Mouse (Mus musculus): ENCODE data around the gene Fgf14. TPM values are rescaled to one million over a fixed set of nuclear protein-coding genes. Genes with fewer than 3 reads are reported as not detected.
"Not testable (repeated sequence)": the region's sequence is repeated elsewhere in the genome, so short reads cannot be mapped to it uniquely, and the experiment has no call there.

Fgf14 gene
- total RNA-seq, 2 experiments from 2014 or later, result not detected

DNA sequence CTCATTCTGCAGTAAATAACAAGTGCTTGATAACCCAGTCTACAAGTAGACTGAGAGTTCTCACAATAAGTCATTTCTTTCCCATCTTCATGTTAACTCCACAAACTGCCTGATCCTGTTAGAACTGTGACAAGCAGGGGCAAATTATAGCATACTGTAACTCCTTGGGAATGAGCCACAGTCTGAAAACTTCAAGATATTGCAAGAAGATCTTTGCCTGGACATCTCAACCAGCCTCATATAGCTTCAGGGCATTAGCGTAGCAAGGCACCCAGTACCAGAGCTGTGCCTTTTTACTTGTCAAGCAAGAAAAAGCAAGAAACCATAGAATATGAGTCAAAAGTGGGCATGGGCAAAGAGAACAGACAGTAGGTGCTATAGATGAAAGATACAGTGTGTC lies 188.0 kb downstream of the Fgf14 start:
- no peak for ATAC-seq (ENCODE audit: poor library complexity, severe bottlenecking)

DNA sequence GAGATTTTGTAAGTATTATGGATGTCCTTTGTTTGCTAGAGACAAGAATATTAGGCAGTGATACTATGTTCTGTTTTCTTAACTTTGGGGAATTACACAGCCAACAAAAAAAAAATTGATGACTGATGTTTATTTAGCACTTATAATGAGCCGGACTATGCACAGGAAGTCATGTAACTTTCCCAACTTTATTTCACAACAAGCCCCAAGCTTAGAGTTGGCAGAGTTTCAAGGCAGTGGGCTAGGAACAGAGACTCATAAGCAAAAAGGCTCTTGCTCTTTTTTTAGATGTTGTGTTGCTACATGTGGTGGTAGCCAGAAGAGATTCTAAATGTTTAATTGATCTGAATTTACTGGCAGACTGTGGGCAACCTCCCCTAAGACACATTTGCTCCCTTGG lies 191.7 kb downstream of the Fgf14 start:
- no peak for ATAC-seq (ENCODE audit: poor library complexity, severe bottlenecking)

DNA sequence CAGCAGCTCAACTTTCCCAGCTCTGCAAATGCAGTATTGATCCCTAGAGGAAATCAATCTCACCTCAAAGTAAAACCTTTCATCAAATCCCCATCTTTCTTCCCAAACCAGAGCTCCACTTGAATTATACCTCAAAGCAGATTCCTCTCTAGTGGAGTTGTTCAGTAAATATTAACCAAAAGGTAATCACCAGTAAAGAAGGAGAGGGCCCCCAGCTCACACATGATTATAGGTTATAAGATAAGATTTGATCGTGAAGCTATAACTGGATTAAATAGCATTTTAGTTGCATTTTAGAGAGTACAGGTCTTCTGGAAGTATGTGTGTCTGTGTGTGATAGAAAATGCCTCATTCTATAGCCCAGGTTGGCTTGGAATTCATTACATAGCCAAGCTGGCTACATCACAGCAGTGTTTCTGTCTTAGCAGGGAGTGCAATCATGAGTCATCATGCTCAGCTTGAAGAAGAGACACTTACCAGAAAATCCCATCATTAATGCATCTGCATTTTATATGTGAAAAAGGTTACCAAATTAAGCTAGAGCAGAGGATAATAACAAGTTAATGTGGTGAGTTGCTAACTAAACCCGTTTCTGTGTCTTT lies 202.8 kb downstream of the Fgf14 start:
- no peak for ATAC-seq (ENCODE audit: poor library complexity, severe bottlenecking)

DNA sequence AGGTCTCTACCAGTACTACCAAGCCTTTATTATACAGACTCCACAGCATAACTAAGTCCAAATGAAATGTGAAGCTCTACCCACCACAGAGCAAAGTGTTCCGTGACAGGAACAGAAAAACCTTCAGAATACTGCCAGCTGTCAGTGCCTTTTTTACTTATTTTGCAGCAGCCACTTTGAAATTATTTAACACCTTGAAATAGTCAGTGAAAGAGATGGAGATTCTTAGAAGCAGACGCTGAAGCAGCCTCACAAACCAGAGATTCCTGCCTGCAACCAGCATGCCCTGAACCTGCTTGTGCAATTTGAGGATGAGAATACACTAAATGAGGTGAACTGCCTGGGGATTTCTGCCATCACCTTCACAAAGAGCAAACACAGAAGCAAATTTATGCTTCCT lies 206.0 kb downstream of the Fgf14 start:
- ATAC-seq (ENCODE audit: poor library complexity, severe bottlenecking), result no peak

DNA sequence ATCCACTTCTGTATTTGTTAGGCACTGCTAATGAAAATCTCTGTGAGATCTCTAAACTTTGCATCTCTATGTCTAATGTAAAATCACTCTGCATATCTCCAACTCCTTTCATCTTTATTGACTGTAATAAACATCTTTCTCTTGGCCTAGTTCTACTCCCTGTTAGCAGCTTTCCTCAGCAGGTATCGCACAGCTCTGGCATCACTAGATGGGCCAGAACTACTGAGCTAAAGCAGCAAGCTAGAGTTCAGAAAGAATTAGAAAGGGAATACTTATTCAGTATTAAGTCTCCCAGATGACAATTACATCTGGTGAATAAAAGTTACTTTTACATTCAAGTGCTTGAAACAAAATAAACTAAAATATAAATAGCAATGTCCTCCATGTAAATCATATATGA lies 221.8 kb downstream of the Fgf14 start:
- ATAC-seq (ENCODE audit: poor library complexity, severe bottlenecking), result no peak

DNA sequence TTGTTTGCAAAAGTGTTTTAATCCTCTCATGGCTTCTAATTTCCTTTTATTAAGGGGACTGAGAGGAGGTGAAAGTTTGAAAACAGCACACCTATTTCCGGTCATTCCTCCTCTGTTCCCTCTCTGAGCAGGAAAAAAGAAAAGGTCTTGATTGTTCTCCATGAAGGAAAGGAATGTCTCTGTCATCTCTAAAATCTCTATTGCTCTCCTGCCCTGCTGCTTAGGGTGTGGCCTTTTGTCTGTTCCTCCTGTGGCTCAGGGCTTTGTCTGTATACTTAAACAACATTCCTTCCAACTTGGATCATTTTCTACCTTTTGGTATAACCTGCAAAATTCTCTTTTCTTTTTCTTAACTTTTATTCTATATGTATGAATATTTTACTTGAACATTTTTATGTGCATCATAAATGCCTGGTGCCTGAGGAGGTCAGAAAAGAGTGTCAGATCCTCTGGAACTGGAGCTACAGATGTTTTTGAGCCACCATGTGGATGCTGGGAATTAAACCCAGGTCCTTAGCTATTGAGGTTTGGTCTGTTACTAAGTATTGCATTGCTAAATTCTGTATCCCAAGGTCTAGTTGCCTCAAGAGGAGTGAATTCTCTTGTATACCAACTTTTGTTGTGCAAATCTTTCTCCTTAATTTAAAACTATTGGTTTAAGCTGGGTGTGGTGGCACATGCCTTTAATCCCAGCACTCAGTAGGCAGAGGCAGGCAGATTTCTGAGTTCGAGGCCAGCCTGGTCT lies 230.7 kb downstream of the Fgf14 start:
- no peak for ATAC-seq (ENCODE audit: poor library complexity, severe bottlenecking)

DNA sequence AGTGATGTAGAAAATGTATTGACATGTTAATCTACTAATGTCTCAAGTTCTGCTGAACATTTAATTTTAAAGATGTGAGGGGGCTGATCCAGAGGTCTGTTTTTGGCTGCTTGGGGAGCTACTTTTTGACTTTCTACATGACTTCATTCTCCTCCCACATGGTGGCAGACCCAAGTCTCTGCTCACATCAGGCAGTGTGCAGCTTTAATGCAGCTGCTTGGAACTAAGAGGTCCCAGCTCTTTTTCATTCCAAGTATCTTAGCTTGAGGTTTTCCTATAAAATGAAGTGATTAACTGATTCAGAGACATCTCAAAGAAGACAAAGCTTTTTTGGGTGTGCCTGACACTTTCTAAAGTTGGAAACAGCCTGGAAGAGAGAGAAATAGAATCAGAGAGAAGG lies 232.1 kb downstream of the Fgf14 start:
- ATAC-seq (ENCODE audit: poor library complexity, severe bottlenecking), result no peak

DNA sequence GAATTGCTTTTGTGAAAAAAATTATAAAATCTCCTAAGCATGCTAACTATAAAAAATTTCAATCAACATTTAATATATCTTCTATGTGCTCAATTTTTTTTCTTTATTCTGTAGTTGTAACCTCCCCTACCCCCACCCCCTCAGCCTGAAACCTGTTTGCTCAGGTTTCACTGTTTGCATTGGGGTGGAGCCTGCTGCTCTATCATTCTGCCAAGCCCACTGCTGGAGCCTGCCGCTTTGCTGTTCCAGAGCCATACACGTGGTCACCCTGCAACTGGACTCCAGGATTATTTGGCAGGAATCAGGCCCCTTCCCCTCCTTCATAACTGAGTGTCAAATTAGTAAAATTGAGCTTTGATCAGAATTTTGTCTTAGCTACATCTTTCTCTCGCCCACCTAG lies 237.6 kb downstream of the Fgf14 start:
- ATAC-seq (ENCODE audit: poor library complexity, severe bottlenecking), result not testable (repeated sequence)

DNA sequence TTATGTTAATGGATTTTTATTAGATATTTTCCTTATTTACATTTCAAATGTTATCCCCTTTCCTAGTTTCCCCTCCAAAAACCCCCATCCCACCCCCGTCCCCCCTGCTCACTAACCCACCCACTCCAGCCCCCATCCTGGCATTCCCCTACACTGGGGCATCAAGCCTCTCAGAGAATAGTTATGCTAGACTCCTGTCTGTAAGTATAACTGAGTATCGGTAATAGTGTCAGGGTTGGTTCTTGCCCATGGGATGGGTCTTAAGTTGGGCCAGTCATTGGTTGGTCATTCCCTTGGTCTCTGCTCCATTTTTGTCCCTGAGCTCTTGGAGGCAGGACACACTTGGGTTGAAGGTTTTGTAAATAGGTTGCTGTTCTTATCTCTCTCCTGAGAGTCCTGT lies 265.0 kb downstream of the Fgf14 start:
- no peak for ATAC-seq (ENCODE audit: poor library complexity, severe bottlenecking)

DNA sequence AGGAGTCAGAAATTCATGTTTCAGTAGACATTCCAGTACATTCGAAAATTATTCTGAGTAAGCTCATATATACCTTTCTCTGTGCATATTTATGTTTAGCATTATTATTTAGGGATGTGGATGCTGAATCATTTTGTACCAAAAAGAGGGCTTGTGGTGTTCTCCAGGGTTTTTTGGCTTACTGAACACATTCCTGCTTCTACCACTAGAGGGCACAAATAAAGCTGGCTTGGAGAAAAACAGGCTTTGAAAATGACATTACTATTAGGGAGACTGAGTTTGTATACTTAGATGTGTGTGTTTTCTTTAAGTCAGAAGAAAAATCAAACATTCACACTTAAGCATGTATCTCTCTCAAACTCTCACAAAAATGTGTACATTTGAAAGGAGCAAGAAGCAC lies 266.0 kb downstream of the Fgf14 start:
- no peak for ATAC-seq (ENCODE audit: poor library complexity, severe bottlenecking)

DNA sequence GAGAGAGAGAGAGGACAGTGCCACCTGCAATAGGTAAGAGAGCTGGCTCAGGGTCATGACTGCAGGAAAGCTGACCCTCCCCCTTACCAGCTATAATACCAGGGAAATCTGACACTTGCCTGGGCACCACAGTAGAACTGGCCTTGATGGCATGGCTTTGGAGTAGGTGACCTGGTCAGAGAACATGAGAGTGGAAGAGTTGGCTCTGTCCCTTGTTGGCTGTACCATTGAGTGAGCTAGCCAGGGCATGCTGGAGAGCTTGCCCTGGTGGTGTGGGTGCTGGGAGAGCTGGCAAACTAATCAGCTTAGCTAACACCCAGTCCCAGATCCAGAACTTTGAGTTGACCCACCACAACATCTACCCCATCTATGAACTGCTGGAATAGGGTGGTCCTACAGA lies 348.5 kb downstream of the Fgf14 start:
- ATAC-seq (ENCODE audit: poor library complexity, severe bottlenecking), result no peak

DNA sequence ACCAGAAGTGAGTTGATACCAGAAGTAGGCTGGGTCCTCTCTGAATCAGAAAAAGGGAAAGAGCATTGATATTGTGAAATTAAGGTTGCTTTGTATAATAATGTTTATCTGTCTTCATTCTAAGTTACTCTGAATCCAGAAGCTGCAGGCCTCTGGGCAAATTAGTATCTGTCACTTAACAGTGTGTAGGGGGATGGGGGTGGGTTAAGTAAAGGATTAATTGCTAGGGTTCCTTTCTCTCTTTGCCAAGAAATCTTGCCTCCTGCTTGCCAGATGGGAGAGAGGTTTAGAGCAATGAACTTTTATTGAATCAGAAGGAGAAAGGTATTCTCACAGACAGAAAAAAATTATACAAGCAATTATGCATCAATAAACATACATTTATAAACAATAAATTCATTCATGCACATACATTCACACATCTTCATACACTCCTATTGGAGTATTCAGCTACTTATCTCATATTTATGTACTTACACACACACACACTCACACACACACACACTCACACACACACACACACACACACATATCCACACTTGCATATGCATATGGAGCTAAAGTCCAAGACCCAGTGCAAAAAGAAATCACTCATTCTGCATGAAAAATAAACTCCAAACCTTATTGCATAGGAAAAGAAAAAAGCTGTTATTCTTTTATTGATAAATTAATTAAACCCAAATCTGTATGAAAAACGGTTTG lies 357.8 kb downstream of the Fgf14 start:
- no peak for ATAC-seq (ENCODE audit: poor library complexity, severe bottlenecking)

DNA sequence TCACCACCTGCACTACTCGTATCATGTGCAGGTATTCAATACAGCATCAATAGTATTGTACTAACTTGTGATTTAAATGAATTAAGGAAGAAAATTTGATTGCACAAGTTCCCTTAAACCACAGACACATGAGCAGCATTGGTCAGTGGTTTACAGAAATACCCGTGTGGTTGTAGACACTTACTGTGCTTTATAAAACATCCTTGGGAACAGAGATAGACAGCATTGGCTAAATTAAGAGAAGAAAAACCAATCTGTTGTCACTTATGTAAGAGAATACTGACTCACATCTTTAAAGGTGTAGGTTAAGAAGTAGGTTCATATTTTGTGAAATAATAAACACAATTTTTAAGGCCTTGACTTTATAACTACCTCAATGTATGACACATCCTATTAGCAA lies 361.4 kb downstream of the Fgf14 start:
- no peak for ATAC-seq (ENCODE audit: poor library complexity, severe bottlenecking)

DNA sequence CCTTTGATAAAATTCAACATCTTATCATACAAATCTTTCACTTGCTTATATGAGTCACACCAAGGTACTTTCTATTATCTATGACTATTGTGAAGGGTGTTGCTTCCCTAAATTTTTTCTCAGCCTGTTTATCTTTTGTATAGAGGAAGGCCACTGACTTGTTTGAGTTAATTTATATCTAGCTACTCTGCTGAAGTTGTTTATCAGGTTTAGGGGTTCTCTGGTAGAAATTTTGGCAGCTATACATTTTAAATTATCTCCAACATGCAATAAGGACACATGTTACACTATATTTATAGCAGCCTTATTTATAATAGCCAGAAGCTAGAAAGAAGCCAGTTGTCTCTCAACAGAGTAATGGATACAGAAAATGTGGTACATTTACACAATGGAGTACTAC lies 389.9 kb downstream of the Fgf14 start:
- ATAC-seq (ENCODE audit: poor library complexity, severe bottlenecking), result no peak

DNA sequence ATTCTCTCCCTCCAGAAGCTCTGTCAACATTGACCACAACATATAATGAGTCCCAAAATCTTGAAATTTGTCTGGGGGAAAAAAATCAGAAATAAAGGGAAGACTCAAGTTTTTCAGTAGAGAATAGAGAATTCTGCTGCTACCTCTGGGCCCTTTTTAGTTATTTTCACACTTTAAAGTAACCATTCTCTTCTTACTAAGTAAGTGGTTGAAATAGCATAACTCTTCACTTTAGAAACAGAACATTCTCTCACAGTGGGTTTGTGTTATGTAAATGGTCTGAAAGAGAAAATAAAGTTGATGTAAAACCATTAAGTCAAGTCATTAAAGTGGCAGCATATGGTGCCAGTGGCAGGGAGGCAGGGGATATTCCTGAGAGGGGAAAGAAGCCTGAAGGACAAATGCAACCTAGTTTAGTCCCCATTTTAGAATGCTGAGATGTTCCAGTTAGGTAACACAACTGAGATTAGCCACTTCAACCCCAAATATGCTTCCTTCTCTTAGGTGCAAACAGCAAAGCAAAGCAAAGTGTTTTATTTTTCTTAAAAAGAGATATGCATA lies 398.5 kb downstream of the Fgf14 start:
- no peak for ATAC-seq (ENCODE audit: poor library complexity, severe bottlenecking)

DNA sequence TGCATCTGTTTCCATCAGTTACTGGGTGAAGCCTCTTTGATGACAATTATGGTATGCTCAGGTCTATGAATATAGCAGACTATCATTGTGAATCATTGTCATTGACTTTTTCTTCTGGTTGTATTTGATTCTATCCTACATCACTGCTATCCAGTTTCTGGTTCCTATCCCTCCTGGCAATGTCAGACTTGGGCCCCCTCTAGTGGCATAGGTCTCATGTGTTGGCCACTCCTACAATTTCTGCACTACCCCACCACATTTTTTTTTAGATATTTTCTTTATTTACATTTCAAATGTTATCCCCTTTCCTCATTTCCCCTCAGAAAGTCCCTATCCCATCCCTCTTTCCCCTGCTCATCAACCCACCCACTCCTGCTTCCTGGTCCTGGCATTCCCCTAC lies 409.9 kb downstream of the Fgf14 start:
- ATAC-seq (ENCODE audit: poor library complexity, severe bottlenecking), result no peak

DNA sequence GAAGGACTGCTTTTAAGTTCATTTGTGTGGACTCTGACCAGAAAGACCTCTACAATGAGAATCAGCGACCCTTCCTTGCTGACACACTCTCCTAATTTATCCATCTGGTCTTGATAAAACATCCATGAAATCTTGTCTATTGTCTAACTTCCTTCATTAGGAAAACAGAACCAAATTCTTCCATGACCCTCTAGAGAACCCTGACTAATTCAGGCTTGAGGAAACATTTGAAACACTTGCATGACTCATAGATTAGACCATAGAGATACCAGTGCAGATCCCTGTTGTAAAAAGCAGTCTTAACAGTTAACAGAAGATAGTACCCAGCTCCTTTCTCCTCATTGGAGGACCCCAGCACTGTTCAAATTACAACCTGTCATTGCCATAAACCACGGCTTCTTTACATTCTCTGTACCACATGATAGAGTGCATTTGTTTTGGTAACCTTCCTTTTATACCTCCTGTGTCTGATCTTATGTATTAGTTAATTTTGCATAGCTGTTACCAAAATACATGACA lies 412.3 kb downstream of the Fgf14 start:
- ATAC-seq (ENCODE audit: poor library complexity, severe bottlenecking), result no peak

DNA sequence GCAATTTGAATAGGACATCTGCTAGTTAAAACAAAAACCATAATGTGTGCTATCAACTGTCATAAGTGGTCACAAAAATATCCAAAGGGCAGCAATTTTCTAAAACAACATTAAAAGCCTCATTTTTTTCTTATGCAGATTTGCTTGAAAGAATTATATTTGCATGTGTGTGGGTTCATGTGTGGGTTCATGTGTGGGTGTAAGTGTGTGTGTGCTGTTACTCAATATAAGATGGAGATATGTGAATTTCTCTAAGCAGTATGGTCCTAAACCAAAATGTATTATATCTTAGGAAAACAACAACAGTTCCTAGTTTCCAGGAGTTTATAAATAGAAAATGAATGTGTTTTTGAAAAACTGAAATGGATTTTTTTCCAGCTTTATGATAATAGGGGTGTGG lies 413.7 kb downstream of the Fgf14 start:
- ATAC-seq (ENCODE audit: poor library complexity, severe bottlenecking), result no peak

DNA sequence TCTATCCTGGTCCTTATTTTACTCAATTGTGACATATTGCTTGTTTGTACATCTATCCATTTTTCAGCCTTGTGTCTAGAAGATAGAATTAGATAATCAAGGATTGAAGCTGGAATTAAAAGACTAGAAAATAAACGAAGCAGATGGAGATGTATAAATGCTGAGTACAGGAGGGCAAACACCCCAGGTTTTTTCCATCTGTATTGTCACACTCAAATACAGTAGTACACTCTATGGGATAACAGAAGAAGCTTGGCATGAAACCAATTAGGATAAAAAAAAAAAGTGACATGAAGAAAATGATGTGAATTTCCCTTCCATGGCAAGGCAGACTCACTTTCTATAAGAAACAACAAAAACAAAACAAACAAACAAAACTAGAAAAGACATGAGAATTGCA lies 429.4 kb downstream of the Fgf14 start:
- no peak for ATAC-seq (ENCODE audit: poor library complexity, severe bottlenecking)

DNA sequence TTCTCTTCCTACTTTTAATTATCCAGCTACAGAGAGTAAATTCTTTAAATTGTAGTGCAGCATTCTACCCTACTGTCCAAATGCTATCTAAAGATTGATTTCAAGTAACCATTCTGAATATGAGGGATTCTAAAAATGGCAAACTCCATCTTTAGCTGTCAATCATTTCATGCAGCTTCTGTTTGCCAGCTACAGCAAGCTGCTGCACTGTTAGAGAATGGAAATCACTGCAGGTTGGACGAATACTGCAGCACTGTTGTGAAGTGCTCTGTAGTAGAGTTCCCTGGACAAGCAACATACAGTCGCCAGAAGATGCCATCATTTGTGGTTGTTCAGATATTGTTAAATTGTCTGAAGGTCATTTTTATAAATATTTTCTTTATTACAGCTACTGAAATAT lies 453.5 kb downstream of the Fgf14 start:
- no peak for ATAC-seq (ENCODE audit: poor library complexity, severe bottlenecking)

DNA sequence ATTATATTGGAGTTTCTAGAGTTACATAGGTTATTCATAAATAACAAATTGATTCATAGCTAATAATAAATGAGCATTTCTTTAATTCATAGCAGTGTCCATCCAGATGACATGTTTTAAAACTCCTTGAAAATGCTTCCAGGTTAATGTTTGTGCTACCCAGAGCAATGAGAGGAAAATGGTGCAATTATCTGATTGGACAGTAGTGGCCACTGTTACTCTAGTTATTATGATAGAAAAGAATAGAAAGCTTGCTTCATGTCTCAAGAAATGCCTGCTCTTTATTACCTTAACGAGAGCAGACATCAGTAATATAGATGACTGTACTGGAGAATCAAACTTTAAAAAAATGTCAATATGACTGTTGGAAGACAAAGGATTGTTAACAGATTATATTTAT lies 454.5 kb downstream of the Fgf14 start:
- no peak for ATAC-seq (ENCODE audit: poor library complexity, severe bottlenecking)

DNA sequence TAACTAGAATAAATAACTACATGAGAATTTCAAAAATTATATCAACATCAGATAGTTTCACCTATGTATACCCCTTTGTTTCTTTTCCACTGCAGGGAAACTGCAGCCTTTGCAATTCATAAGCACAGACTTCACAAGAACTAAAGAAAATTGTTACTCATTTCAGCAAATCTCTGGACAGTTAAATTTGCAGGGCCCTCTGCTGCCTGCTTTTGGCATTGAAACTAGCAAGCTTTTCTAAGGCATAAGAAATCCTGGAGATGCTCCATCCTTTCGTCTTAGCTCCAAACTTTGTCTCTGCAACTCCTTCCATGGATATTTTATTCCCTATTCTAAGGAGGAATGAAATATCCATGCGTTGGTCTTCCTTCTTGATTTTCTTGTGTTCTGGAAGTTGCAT lies 455.9 kb downstream of the Fgf14 start:
- no peak for ATAC-seq (ENCODE audit: poor library complexity, severe bottlenecking)
